Mouse (Mus musculus): ENCODE measurements around the gene Mical1. TPM values are rescaled to one million over a fixed set of nuclear protein-coding genes. Genes with fewer than 3 reads are reported as not detected.
A peak's percentile ranks its signal among the peaks of the same experiment; 100 is the strongest.

Gene Mical1
- total and polyA plus RNA-seq, 3 experiments, result 23.0 to 67.4 (median 36.3) TPM

GRCm38 (mm10) chr10:41470693-41471092 lies 5.4 kb upstream of the Mical1 start:
- dilution Hi-C loops (cut with MboI; ENCODE audit: extremely low pct_ligation_motif_present, extremely low pct_unique_long_range_greater_than_20kb, low sequenced_read_pairs), result no loop called here
- H3K27ac ChIP-seq (ENCODE audit: insufficient read depth, low read depth), result no peak overlapping the region
- no peak for DNase-seq (ENCODE audit: extremely low read depth)
- peak overlapping the region; percentile 14; the same call in 1 of the 2 replicates for H3K4me2 ChIP-seq (ENCODE audit: insufficient read depth, low read depth, poor library complexity, severe bottlenecking)
- no peaks in the 10 kb centered on the region for H3K79me2 ChIP-seq (replicated peaks; ENCODE audit: control insufficient read depth, extremely low read depth, insufficient read depth, poor library complexity, severe bottlenecking)
- H3K4me1 ChIP-seq (ENCODE audit: control insufficient read depth in 1 of 2, insufficient read depth in 2 of 2), result peaks cover 13 to 48% of the 10 kb centered on the region in 2 experiments
- no peaks in the 10 kb centered on the region for H3K9me3 ChIP-seq (replicated peaks; ENCODE audit: low read length)
- H3K36me3 ChIP-seq (replicated peaks in 1 of 2; ENCODE audit: control insufficient read depth in 1 of 2, insufficient read depth in 1 of 2, low read length in 1 of 2), result peaks cover 0 to 19% of the 10 kb centered on the region in 2 experiments
- H3K4me3 ChIP-seq (replicated peaks in 1 of 3; ENCODE audit: low read depth in 2 of 3, low read length in 2 of 3, poor library complexity in 1 of 3), result no peak overlapping the region
- TF ChIP-seq JUND (conservative IDR thresholded peaks at IDR 0.05; ENCODE audit: low read depth, low read length) (peak; percentile 74), ZKSCAN1 (IDR thresholded peaks at IDR 0.05; ENCODE audit: borderline replicate concordance, low read depth, low read length) (no peak), POLR2A (IDR thresholded peaks at IDR 0.05; ENCODE audit: low read depth, low read length) (no peak), JUN (IDR thresholded peaks at IDR 0.05; ENCODE audit: insufficient read depth, low read depth, low read length) (no peak), TBP (conservative IDR thresholded peaks at IDR 0.05; ENCODE audit: low read depth, low read length) (no peak), E2F4 (IDR thresholded peaks at IDR 0.05; ENCODE audit: insufficient replicate concordance, low read depth, low read length) (no peak), EP300 (IDR thresholded peaks at IDR 0.05; ENCODE audit: low read length) (peak; percentile 81), ETS1 (conservative IDR thresholded peaks at IDR 0.05; ENCODE audit: low read depth, low read length) (no peak), MAX (IDR thresholded peaks at IDR 0.05; ENCODE audit: low read length) (no peak), UBTF (IDR thresholded peaks at IDR 0.05; ENCODE audit: low read depth, low read length) (no peak), IRF4 (IDR thresholded peaks at IDR 0.05; ENCODE audit: low read depth, low read length) (peak; percentile 76), MYC (IDR thresholded peaks at IDR 0.05; ENCODE audit: low read depth, low read length) (no peak), BHLHE40 (IDR thresholded peaks at IDR 0.05; ENCODE audit: low read depth, low read length) (0 out of 2 replicates have a peak, but pooled peaks have one; percentile 26), CTCF (conservative IDR thresholded peaks at IDR 0.05 in 1 of 2, IDR thresholded peaks at IDR 0.05 in 1 of 2; ENCODE audit: low read depth in 2 of 2, low read length in 2 of 2) (no peak), NELFE (IDR thresholded peaks at IDR 0.05; ENCODE audit: low read depth, low read length) (no peak), RAD21 (IDR thresholded peaks at IDR 0.05; ENCODE audit: low read depth, low read length) (no peak), CHD1 (IDR thresholded peaks at IDR 0.05; ENCODE audit: low read depth, low read length) (no peak), HCFC1 (IDR thresholded peaks at IDR 0.05; ENCODE audit: low read depth, low read length) (no peak)
- H3K9ac ChIP-seq (ENCODE audit: insufficient read depth, low read depth), result no peak overlapping the region
- in situ Hi-C loops (cut with MboI; ENCODE audit: low pct_ligation_motif_present, low pct_unique_long_range_greater_than_20kb, low sequenced_read_pairs), result no loop called here
- no peaks in the 10 kb centered on the region for H3K27me3 ChIP-seq (replicated peaks)

GRCm38 (mm10) chr10:41472534-41472933 lies 3.6 kb upstream of the Mical1 start:
- Histone ChIP-seq H3K4me1 (ENCODE audit: control insufficient read depth in 1 of 2, insufficient read depth in 2 of 2) (peaks cover 13 to 51% of the 10 kb centered on the region in 2 experiments), H3K4me3 (replicated peaks in 1 of 3; ENCODE audit: low read depth in 2 of 3, low read length in 2 of 3, poor library complexity in 1 of 3) (no peak overlapping the region), H3K79me2 (replicated peaks; ENCODE audit: control insufficient read depth, extremely low read depth, insufficient read depth, poor library complexity, severe bottlenecking) (0 out of 2 replicates have a peak, but pooled peaks cover 2% of the 10 kb centered on the region), H3K9me3 (replicated peaks; ENCODE audit: low read length) (no peaks in the 10 kb centered on the region), H3K27me3 (replicated peaks) (no peaks in the 10 kb centered on the region), H3K36me3 (replicated peaks in 1 of 2; ENCODE audit: control insufficient read depth in 1 of 2, insufficient read depth in 1 of 2, low read length in 1 of 2) (peaks cover 0 to 7% of the 10 kb centered on the region in 2 experiments), H3K27ac (ENCODE audit: insufficient read depth, low read depth) (no peak overlapping the region), H3K9ac (ENCODE audit: insufficient read depth, low read depth) (no peak overlapping the region), H3K4me2 (ENCODE audit: insufficient read depth, low read depth, poor library complexity, severe bottlenecking) (no peak overlapping the region)
- TF ChIP-seq ELF1 (IDR thresholded peaks at IDR 0.05; ENCODE audit: low read depth, low read length), result no peak
- TF ChIP-seq GABPA (IDR thresholded peaks at IDR 0.05; ENCODE audit: insufficient replicate concordance, low read depth, low read length), result no peak
- no peak for TF ChIP-seq ZKSCAN1 (IDR thresholded peaks at IDR 0.05; ENCODE audit: borderline replicate concordance, low read depth, low read length)
- TF ChIP-seq POLR2AphosphoS2 (IDR thresholded peaks at IDR 0.05; ENCODE audit: low read depth, low read length), result no peak
- no peak for TF ChIP-seq USF1 (IDR thresholded peaks at IDR 0.05; ENCODE audit: low read depth, low read length)
- TF ChIP-seq EP300 (IDR thresholded peaks at IDR 0.05; ENCODE audit: low read length), result no peak
- TF ChIP-seq SIN3A (IDR thresholded peaks at IDR 0.05; ENCODE audit: low read length), result no peak
- no peak for TF ChIP-seq ETS1 (conservative IDR thresholded peaks at IDR 0.05; ENCODE audit: low read depth, low read length)
- no peak for TF ChIP-seq NRF1 (IDR thresholded peaks at IDR 0.05; ENCODE audit: low read depth, low read length)
- TF ChIP-seq ZMIZ1 (IDR thresholded peaks at IDR 0.05; ENCODE audit: low read depth, low read length), result no peak
- TF ChIP-seq MAZ (IDR thresholded peaks at IDR 0.05; ENCODE audit: low read depth, low read length), result no peak
- TF ChIP-seq KAT2A (IDR thresholded peaks at IDR 0.05; ENCODE audit: insufficient replicate concordance, low read length), result no peak
- dilution Hi-C loops (cut with MboI; ENCODE audit: extremely low pct_ligation_motif_present, extremely low pct_unique_long_range_greater_than_20kb, low sequenced_read_pairs), result no loop called here
- in situ Hi-C loops (cut with MboI; ENCODE audit: low pct_ligation_motif_present, low pct_unique_long_range_greater_than_20kb, low sequenced_read_pairs), result no loop called here
- DNase-seq (ENCODE audit: extremely low read depth), result no peak

Measured in CH12.LX (cell line).